Mouse (Mus musculus): ENCODE data around the gene Krtap28-10. TPM values are rescaled to one million over a fixed set of nuclear protein-coding genes. Genes with fewer than 3 reads are reported as not detected.

The Krtap28-10 gene
- polyA plus RNA-seq, 1 experiment from 2014 or later: not detected

DNA sequence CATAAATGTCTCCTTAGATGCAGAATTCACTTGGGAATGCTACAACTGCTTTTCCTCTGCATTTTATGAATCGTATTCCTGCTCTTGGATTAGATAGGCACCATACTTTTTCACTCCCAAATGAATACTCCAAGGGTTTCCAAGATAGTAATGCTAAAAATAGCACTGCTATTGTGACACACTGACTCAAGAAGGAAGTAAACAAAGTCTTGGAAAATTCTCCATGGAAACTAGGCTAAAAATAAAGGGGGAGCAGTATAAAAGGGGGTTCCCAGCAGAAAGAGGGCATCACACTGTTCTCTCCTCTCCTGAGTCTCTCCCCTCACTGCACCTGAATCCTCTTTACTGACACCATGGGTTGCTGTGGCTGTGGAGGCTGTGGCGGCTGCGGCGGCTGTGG, 18.4 kb upstream of the Krtap28-10 start, which contains the start of gene Krtap28-13:
Gene Krtap28-13 (plus strand): TSS at position 288 of the 400 bp plus-strand sequence.
- no peak for ATAC-seq
- 96% methylated on average over 4 of the region's 4 CpGs for WGBS

DNA sequence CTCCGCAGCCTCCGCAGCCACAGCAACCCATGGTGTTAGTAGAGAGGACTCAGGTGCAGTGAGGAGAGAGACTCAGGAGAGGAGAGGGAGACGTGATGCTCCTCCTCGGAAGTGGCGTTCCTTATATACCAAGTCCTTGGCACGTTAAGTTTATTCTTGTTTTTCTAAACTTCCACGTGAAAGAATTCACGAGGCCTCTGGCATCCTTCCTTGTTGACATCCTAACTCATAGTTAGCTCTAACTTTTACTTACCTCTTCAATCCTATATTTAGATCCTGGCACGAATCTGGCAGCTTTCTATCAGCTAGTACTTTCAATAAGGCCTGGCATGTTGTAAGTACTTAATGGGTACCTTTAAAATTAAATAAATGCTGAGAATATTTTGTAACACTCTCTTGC, 17.0 kb upstream of the Krtap28-10 start, which contains the start of gene A030005K14Rik:
Gene A030005K14Rik (minus strand): TSS at position 101 of the 400 bp plus-strand sequence.
- 89% methylated on average over 9 of the region's 9 CpGs for WGBS
- H3K4me3 ChIP-seq (ENCODE audit: low read depth, low read length): no peak within 1 kb of the TSS

More for the DNA sequence above, 18.4 kb upstream of the Krtap28-10 start, which contains the start of gene Krtap28-13:
- Histone ChIP-seq H3K4me2 (ENCODE audit: low read length) (no peak within 1 kb of the TSS), H3K27me3 (ENCODE audit: control insufficient read depth, insufficient read depth, low read depth, low read length) (no peaks in the 10 kb centered on the region), H3K4me3 (ENCODE audit: low read depth, low read length) (no peak within 1 kb of the TSS), H3K36me3 (ENCODE audit: control insufficient read depth, insufficient read depth, low read length) (no peaks in the 10 kb centered on the region), H3K9me3 (replicated peaks; ENCODE audit: control insufficient read depth, low read length, poor library complexity, severe bottlenecking) (0 out of 2 replicates have a peak, but pooled peaks cover 2% of the 10 kb centered on the region), H3K9ac (ENCODE audit: low read depth, low read length) (no peak within 1 kb of the TSS), H3K27ac (ENCODE audit: low read length) (no peak within 1 kb of the TSS), H3K4me1 (ENCODE audit: control insufficient read depth, insufficient read depth, low read length) (no peaks in the 10 kb centered on the region)

DNA sequence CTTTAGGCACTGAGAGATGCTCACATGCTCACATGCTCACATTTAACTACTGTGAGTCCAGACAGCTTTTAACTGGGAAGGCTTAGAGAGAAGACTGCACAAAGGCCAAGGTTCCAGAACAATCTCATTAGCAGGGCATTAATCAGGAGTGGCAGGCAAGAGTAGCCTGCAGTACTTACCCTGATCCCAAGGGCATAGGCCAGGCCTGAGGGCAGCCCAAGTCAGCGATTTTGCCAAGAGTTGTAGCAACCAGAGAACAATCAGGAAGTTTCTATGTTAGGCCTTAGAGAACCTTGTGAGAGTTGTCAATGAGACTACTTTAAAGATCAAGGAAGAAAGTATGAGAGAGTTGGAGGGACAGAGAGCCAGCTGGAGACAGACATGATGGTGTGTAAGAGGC, 16.2 kb upstream of the Krtap28-10 start:
- Histone ChIP-seq H3K9me3 (replicated peaks; ENCODE audit: control insufficient read depth, low read length, poor library complexity, severe bottlenecking) (no peaks in the 10 kb centered on the region), H3K36me3 (ENCODE audit: control insufficient read depth, insufficient read depth, low read length) (no peaks in the 10 kb centered on the region), H3K4me1 (ENCODE audit: control insufficient read depth, insufficient read depth, low read length) (no peaks in the 10 kb centered on the region), H3K9ac (ENCODE audit: low read depth, low read length) (no peak overlapping the region), H3K4me3 (ENCODE audit: low read depth, low read length) (no peak overlapping the region), H3K27me3 (ENCODE audit: control insufficient read depth, insufficient read depth, low read depth, low read length) (no peaks in the 10 kb centered on the region), H3K27ac (ENCODE audit: low read length) (no peak overlapping the region), H3K4me2 (ENCODE audit: low read length) (no peak overlapping the region)
- WGBS: 41% methylated on average over 1 of the region's 1 CpGs
- no peak for ATAC-seq

More for the DNA sequence above, 17.0 kb upstream of the Krtap28-10 start, which contains the start of gene A030005K14Rik:
- Histone ChIP-seq H3K9ac (ENCODE audit: low read depth, low read length) (no peak within 1 kb of the TSS), H3K27me3 (ENCODE audit: control insufficient read depth, insufficient read depth, low read depth, low read length) (no peaks in the 10 kb centered on the region), H3K27ac (ENCODE audit: low read length) (no peak within 1 kb of the TSS), H3K36me3 (ENCODE audit: control insufficient read depth, insufficient read depth, low read length) (no peaks in the 10 kb centered on the region), H3K4me2 (ENCODE audit: low read length) (no peak within 1 kb of the TSS), H3K4me1 (ENCODE audit: control insufficient read depth, insufficient read depth, low read length) (no peaks in the 10 kb centered on the region), H3K9me3 (replicated peaks; ENCODE audit: control insufficient read depth, low read length, poor library complexity, severe bottlenecking) (no peaks in the 10 kb centered on the region)
- ATAC-seq: no peak

DNA sequence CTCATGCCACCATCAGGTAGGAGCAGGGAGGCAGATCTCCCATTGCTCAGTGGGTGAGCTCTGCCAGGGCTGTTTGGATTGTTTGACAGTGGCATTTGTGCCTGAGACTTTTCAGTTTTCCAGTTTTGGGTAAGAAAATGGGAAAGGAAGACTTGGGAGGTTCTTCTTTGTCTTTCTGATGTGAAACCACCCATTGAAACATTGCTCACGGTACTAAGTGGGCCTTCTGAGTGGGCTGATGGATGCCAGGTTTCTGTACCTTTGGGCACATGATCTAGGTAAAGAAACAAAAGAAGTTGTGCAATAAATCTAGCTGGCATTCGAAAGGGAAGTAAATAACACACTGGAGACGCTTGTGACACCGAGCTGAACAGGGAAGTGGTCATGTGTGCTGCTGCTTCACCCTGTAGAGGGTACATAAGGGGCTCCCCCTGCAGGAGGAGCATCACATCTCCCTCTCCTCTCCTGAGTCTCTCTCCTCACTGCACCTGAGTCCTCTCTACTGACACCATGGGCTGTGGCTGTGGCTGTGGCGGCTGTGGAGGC, 2.7 kb upstream of the Krtap28-10 start, which contains the start of gene Gm47969:
Gene Gm47969 (plus strand): TSS at position 51 of the 546 bp plus-strand sequence.
- H3K27me3 ChIP-seq (ENCODE audit: control insufficient read depth, insufficient read depth, low read depth, low read length): no peaks in the 10 kb centered on the region
- H3K9me3 ChIP-seq (replicated peaks; ENCODE audit: control insufficient read depth, low read length, poor library complexity, severe bottlenecking): no peaks in the 10 kb centered on the region
- H3K27ac ChIP-seq (ENCODE audit: low read length): no peak within 1 kb of the TSS
- ATAC-seq: no peak
- H3K4me1 ChIP-seq (ENCODE audit: control insufficient read depth, insufficient read depth, low read length): no peaks in the 10 kb centered on the region
- 86% methylated on average over 5 of the region's 5 CpGs for WGBS
- no peak within 1 kb of the TSS for H3K4me2 ChIP-seq (ENCODE audit: low read length)
- no peak within 1 kb of the TSS for H3K4me3 ChIP-seq (ENCODE audit: low read depth, low read length)
- no peak within 1 kb of the TSS for H3K9ac ChIP-seq (ENCODE audit: low read depth, low read length)
- no peaks in the 10 kb centered on the region for H3K36me3 ChIP-seq (ENCODE audit: control insufficient read depth, insufficient read depth, low read length)

DNA sequence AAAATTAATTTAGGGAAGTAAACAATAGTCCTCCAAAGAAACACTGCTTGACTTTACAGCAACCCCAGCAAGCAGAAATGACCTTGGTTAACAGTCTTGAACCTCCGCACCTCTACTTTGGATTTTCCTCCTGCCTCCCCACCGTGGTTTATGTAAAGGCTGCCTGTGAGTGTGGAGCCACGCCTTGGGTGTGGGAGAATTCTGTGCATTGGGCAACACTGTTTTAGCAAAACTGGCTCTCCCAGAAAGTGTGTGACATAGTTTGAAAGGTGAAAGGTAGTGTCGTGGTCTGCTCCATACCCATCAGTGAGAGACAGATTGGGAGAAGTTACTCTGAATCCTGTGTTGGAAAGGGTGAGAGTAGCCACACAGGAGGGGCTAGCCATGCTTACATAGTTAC, 3.2 kb downstream of the Krtap28-10 start:
- ATAC-seq: no peak
- Histone ChIP-seq H3K27me3 (ENCODE audit: control insufficient read depth, insufficient read depth, low read depth, low read length) (no peaks in the 10 kb centered on the region), H3K27ac (ENCODE audit: low read length) (no peak overlapping the region), H3K4me1 (ENCODE audit: control insufficient read depth, insufficient read depth, low read length) (peaks cover 5% of the 10 kb centered on the region), H3K36me3 (ENCODE audit: control insufficient read depth, insufficient read depth, low read length) (no peaks in the 10 kb centered on the region), H3K4me3 (ENCODE audit: low read depth, low read length) (no peak overlapping the region), H3K4me2 (ENCODE audit: low read length) (no peak overlapping the region), H3K9me3 (replicated peaks; ENCODE audit: control insufficient read depth, low read length, poor library complexity, severe bottlenecking) (no peaks in the 10 kb centered on the region), H3K9ac (ENCODE audit: low read depth, low read length) (no peak overlapping the region)
- WGBS: 83% methylated on average over 4 of the region's 4 CpGs

DNA sequence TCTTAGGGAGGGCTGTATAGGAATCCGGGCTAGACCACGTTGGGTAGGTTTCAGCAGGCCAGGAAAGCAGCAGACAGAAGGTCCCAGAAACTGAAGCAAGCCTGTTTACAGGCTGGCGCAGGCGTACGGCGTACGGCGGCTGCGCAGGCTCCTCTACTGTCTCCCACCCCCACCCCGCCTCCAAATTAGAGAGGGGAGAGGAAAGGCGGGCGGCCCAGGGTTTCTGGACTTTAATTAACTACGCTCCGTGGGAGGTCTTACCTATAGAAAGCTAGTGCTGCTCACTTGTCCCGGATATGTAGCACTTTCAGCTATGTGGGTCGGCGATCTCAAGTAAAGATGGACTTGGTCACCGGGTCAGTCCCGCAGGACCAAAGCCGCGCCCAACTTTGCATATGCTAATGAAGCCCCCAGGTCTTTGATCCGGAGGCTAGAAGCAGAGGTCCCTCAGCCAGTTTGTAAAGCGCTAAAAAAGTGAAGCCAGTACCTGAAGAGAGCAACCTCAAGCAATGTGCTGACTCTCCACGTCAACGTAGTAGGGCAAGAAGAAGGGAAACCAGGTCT, 4.1 kb downstream of the Krtap28-10 start, which contains the start of gene Slc19a3:
Gene Slc19a3 (minus strand): TSS at position 340 of the 564 bp plus-strand sequence.
- H3K4me1 ChIP-seq (ENCODE audit: control insufficient read depth, insufficient read depth, low read length): peaks cover 5% of the 10 kb centered on the region
- 1% methylated on average over 25 of the region's 25 CpGs for WGBS
- H3K9ac ChIP-seq (ENCODE audit: low read depth, low read length): peak within 1 kb of the TSS; percentile 66
- ATAC-seq: peak; percentile 96
- no peaks in the 10 kb centered on the region for H3K36me3 ChIP-seq (ENCODE audit: control insufficient read depth, insufficient read depth, low read length)
- H3K4me2 ChIP-seq (ENCODE audit: low read length): peak within 1 kb of the TSS; percentile 66
- no peaks in the 10 kb centered on the region for H3K27me3 ChIP-seq (ENCODE audit: control insufficient read depth, insufficient read depth, low read depth, low read length)
- H3K9me3 ChIP-seq (replicated peaks; ENCODE audit: control insufficient read depth, low read length, poor library complexity, severe bottlenecking): no peaks in the 10 kb centered on the region
- H3K4me3 ChIP-seq (ENCODE audit: low read depth, low read length): peak within 1 kb of the TSS; percentile 51
- H3K27ac ChIP-seq (ENCODE audit: low read length): peak within 1 kb of the TSS; percentile 35

DNA sequence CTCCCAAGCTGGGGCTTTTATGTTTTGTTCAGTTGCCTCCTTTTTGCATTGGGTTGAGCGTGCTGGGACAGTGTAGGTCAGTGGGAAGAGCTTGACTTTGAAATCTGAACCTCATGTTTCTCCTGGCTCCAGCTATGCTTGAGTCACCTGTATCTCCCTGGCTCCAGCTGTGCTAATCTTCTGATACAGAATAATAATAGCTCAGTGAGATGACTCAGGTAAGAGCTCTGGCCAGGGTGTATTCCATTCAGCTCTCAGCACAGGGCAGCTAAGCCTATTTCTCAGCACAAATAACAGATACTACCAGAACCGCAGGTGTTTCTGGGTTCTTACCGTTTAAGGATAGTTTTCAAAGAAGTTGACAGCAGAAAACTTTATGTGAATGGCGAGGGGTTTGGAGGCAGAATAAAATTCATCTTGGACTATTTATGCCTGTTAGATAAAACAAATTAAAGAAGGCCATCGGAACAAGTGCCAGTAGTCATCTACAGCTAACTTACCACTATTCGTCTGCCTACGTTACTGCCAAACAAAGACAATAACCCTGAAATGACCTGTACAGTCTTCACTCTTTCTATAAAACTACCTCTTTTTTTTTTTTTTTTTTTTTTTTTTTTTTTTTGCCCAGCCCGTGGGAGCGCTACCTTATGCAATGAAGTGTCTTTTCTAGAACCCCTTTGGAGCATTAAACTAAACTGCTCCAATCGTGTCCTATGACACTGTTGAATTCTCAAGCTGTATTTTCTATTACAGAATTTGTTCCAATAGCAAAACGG, 5.2 kb downstream of the Krtap28-10 start:
- Histone ChIP-seq H3K4me2 (ENCODE audit: low read length) (peak overlapping the region; percentile 66), H3K27ac (ENCODE audit: low read length) (no peak overlapping the region), H3K27me3 (ENCODE audit: control insufficient read depth, insufficient read depth, low read depth, low read length) (no peaks in the 10 kb centered on the region), H3K9ac (ENCODE audit: low read depth, low read length) (no peak overlapping the region), H3K4me3 (ENCODE audit: low read depth, low read length) (no peak overlapping the region), H3K4me1 (ENCODE audit: control insufficient read depth, insufficient read depth, low read length) (peaks cover 5% of the 10 kb centered on the region), H3K36me3 (ENCODE audit: control insufficient read depth, insufficient read depth, low read length) (no peaks in the 10 kb centered on the region), H3K9me3 (replicated peaks; ENCODE audit: control insufficient read depth, low read length, poor library complexity, severe bottlenecking) (no peaks in the 10 kb centered on the region)
- no peak for ATAC-seq
- 68% methylated on average over 11 of the region's 11 CpGs for WGBS

DNA sequence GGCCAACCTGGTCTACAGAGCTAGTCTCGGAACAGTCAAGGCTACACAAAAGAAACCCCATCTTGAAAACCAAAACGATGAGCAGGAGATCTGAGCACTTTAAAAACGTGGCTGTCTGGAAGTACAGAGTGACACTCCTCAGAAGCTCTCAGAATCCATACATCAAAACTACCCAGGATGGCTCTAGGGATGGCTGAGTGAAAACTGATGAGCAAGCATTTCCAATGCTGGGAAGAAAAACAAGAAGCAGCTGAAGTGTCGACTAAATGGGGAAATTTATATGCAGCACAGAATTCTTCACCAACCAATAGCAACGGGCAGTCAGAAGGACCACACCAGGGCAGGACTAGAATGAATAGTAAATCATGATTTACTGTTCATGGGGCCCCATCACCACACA, 7.8 kb downstream of the Krtap28-10 start:
- no peaks in the 10 kb centered on the region for H3K36me3 ChIP-seq (ENCODE audit: control insufficient read depth, insufficient read depth, low read length)
- no peak overlapping the region for H3K4me2 ChIP-seq (ENCODE audit: low read length)
- H3K27ac ChIP-seq (ENCODE audit: low read length): no peak overlapping the region
- no peaks in the 10 kb centered on the region for H3K27me3 ChIP-seq (ENCODE audit: control insufficient read depth, insufficient read depth, low read depth, low read length)
- H3K4me1 ChIP-seq (ENCODE audit: control insufficient read depth, insufficient read depth, low read length): peaks cover 5% of the 10 kb centered on the region
- H3K9me3 ChIP-seq (replicated peaks; ENCODE audit: control insufficient read depth, low read length, poor library complexity, severe bottlenecking): no peaks in the 10 kb centered on the region
- H3K9ac ChIP-seq (ENCODE audit: low read depth, low read length): no peak overlapping the region
- 58% methylated on average over 5 of the region's 5 CpGs for WGBS
- H3K4me3 ChIP-seq (ENCODE audit: low read depth, low read length): no peak overlapping the region
- no peak for ATAC-seq

DNA sequence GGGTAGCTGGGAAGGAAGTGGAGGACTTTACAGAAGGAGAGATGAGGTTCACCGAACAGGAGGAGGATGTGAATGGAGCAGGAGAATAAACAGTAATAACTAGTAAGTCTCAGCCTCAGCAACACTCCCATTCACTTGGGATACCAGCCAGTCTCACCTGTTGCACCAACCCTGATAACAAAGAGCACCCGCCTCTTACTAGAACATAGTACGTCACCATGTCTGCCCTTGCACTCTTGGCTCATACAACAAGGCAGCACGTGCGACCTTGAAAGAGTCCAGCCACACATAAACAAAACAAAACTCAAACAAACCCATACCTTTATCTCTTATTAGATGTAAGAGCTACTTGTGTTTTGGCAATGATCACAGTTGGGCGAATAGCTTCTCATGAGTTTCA, 9.8 kb downstream of the Krtap28-10 start:
- Histone ChIP-seq H3K4me3 (ENCODE audit: low read depth, low read length) (no peak overlapping the region), H3K36me3 (ENCODE audit: control insufficient read depth, insufficient read depth, low read length) (no peaks in the 10 kb centered on the region), H3K4me1 (ENCODE audit: control insufficient read depth, insufficient read depth, low read length) (peaks cover under 1% of the 10 kb centered on the region), H3K27ac (ENCODE audit: low read length) (no peak overlapping the region), H3K4me2 (ENCODE audit: low read length) (no peak overlapping the region), H3K9me3 (replicated peaks; ENCODE audit: control insufficient read depth, low read length, poor library complexity, severe bottlenecking) (no peaks in the 10 kb centered on the region), H3K9ac (ENCODE audit: low read depth, low read length) (no peak overlapping the region), H3K27me3 (ENCODE audit: control insufficient read depth, insufficient read depth, low read depth, low read length) (no peaks in the 10 kb centered on the region)
- no peak for ATAC-seq
- 95% methylated on average over 6 of the region's 6 CpGs for WGBS

Measured in midbrain, embryonic 16.5 days (tissue).